Mouse (Mus musculus): ENCODE data around the gene Ceacam16. TPM values are rescaled to one million over a fixed set of nuclear protein-coding genes. Genes with fewer than 3 reads are reported as not detected.

The Ceacam16 gene
- polyA plus RNA-seq, 1 experiment: 1.3 TPM

GRCm38 (mm10) chr7:19864241-19864640 lies 3.1 kb upstream of the Ceacam16 start:
- 21% methylated on average over 2 of the region's 2 CpGs for WGBS
- Histone ChIP-seq H3K27ac (ENCODE audit: insufficient read depth, low read depth, low read length) (0 out of 2 replicates have a peak overlapping the region, but pooled peaks have one; percentile 30), H3K36me3 (ENCODE audit: control insufficient read depth, insufficient read depth, low read length) (no peaks in the 10 kb centered on the region)

DNA sequence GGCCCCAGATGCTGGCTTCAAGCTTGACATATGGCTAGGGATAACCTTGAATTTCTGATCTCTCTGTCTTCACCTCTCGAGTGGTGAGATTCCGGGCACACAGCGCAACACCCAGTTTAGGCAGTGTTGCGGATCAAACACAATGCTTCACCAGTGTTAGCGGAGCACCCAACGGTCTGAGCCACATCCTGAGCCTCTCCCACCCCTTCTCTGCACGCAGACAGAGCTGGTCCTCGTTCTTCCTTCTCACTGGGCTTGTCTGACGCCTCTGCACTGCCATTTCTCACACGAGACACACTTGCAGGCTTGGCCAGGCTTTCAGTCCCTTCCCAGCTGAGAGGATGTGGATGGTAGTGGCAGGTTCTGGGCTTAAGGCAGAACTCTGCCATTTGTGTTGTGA lies 1.4 kb downstream of the Ceacam16 start:
- TF ChIP-seq POLR2A (IDR thresholded peaks at IDR 0.05; ENCODE audit: low read depth, low read length): no peak
- no peak for TF ChIP-seq CTCF (IDR thresholded peaks at IDR 0.05; ENCODE audit: extremely low read depth, insufficient read length, insufficient replicate concordance, low read depth, low read length)
- H3K36me3 ChIP-seq (ENCODE audit: control insufficient read depth, insufficient read depth, low read length): no peaks in the 10 kb centered on the region
- 78% methylated on average over 10 of the region's 10 CpGs for WGBS
- H3K27ac ChIP-seq (ENCODE audit: insufficient read depth, low read depth, low read length): no peak overlapping the region
- H3K27me3 ChIP-seq (ENCODE audit: control insufficient read depth, insufficient read depth, low read length): no peaks in the 10 kb centered on the region
- H3K4me3 ChIP-seq (ENCODE audit: low read depth, low read length): no peak overlapping the region
- H3K4me1 ChIP-seq (ENCODE audit: control insufficient read depth, insufficient read depth, insufficient read length, low read length): peaks cover 8% of the 10 kb centered on the region; the same call in 1 of the 2 replicates

More at GRCm38 (mm10) chr7:19864241-19864640, 3.1 kb upstream of the Ceacam16 start:
- peaks cover 35% of the 10 kb centered on the region for H3K4me1 ChIP-seq (ENCODE audit: control insufficient read depth, insufficient read depth, insufficient read length, low read length)
- TF ChIP-seq POLR2A (IDR thresholded peaks at IDR 0.05; ENCODE audit: low read depth, low read length): no peak
- TF ChIP-seq CTCF (IDR thresholded peaks at IDR 0.05; ENCODE audit: extremely low read depth, insufficient read length, insufficient replicate concordance, low read depth, low read length): no peak
- H3K27me3 ChIP-seq (ENCODE audit: control insufficient read depth, insufficient read depth, low read length): no peaks in the 10 kb centered on the region
- H3K4me3 ChIP-seq (ENCODE audit: low read depth, low read length): no peak overlapping the region

DNA sequence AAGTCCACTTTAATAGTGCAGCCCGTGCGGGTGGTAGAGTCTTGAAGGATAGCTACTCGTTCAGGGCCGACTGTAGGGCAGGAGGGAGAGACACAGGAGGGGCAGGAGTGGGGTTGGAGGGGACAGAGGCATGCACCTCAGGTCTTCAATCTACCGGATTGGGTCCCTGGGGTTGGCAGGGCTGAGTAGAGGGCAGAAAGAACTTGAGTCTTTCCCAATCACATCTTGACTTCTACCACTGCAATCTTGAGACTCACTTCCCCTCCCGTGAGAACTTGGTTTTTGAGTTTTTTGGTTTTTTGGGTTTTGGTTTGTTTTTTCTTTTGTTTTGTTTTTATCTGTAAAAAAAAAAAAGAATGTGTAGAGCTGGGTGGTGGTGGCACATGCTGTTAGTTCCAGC lies 4.8 kb downstream of the Ceacam16 start:
- Histone ChIP-seq H3K36me3 (ENCODE audit: control insufficient read depth, insufficient read depth, low read length) (no peaks in the 10 kb centered on the region), H3K4me3 (ENCODE audit: low read depth, low read length) (no peak overlapping the region), H3K4me1 (ENCODE audit: control insufficient read depth, insufficient read depth, insufficient read length, low read length) (peaks cover 4% of the 10 kb centered on the region), H3K27me3 (ENCODE audit: control insufficient read depth, insufficient read depth, low read length) (no peaks in the 10 kb centered on the region), H3K27ac (ENCODE audit: insufficient read depth, low read depth, low read length) (no peak overlapping the region)
- WGBS: 85% methylated on average over 6 of the region's 6 CpGs
- no peak for TF ChIP-seq POLR2A (IDR thresholded peaks at IDR 0.05; ENCODE audit: low read depth, low read length)
- TF ChIP-seq CTCF (IDR thresholded peaks at IDR 0.05; ENCODE audit: extremely low read depth, insufficient read length, insufficient replicate concordance, low read depth, low read length): no peak

DNA sequence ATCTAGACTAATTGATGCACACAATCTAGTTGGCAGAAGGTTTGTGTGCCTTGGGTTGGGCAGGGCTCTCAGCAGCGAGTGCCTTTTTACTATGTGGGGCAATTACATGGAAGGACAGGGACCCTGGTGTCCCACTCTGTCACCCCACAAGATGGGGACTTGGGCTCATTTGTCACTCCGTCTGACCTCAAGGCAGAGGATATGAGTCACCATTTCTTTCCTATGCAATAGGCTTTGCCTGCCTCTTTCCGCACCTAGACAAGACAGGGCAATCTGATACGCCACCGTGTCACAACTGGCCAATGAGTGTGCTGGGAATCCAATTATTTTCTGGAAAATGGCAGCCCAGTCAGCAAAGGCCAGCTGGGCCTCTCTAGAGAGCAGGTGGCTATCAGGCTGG lies 5.4 kb downstream of the Ceacam16 start:
- H3K27me3 ChIP-seq (ENCODE audit: control insufficient read depth, insufficient read depth, low read length): no peaks in the 10 kb centered on the region
- H3K27ac ChIP-seq (ENCODE audit: insufficient read depth, low read depth, low read length): no peak overlapping the region
- TF ChIP-seq CTCF (IDR thresholded peaks at IDR 0.05; ENCODE audit: extremely low read depth, insufficient read length, insufficient replicate concordance, low read depth, low read length): no peak
- no peak for TF ChIP-seq POLR2A (IDR thresholded peaks at IDR 0.05; ENCODE audit: low read depth, low read length)
- H3K4me1 ChIP-seq (ENCODE audit: control insufficient read depth, insufficient read depth, insufficient read length, low read length): peaks cover 4% of the 10 kb centered on the region
- WGBS: 69% methylated on average over 5 of the region's 5 CpGs
- no peak overlapping the region for H3K4me3 ChIP-seq (ENCODE audit: low read depth, low read length)
- no peaks in the 10 kb centered on the region for H3K36me3 ChIP-seq (ENCODE audit: control insufficient read depth, insufficient read depth, low read length)

DNA sequence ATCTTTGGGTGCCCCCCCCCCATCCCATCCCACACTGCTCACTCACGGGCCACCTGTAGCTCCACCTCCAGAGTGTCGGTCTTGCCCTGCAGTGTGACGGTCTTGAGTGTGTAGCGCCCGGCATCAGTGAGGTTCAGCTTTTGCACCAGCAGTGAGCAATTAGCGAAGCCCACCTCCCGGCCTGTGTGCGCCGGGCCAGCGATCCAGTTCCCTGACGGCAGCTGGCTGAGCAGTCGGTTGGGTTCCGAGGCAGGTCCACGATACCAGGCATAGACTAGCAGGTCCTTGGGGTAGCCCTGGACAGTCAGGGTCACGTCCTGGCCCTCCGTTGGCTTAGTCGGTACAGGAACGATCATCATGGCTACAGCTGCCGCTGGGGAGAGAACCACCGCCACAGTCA lies 7.6 kb downstream of the Ceacam16 start:
- H3K4me3 ChIP-seq (ENCODE audit: low read depth, low read length): no peak overlapping the region
- WGBS: 86% methylated on average over 20 of the region's 20 CpGs
- TF ChIP-seq CTCF (IDR thresholded peaks at IDR 0.05; ENCODE audit: extremely low read depth, insufficient read length, insufficient replicate concordance, low read depth, low read length) (no peak), POLR2A (IDR thresholded peaks at IDR 0.05; ENCODE audit: low read depth, low read length) (no peak)
- no peak overlapping the region for H3K27ac ChIP-seq (ENCODE audit: insufficient read depth, low read depth, low read length)
- H3K4me1 ChIP-seq (ENCODE audit: control insufficient read depth, insufficient read depth, insufficient read length, low read length): peaks cover 4% of the 10 kb centered on the region
- no peaks in the 10 kb centered on the region for H3K36me3 ChIP-seq (ENCODE audit: control insufficient read depth, insufficient read depth, low read length)
- no peaks in the 10 kb centered on the region for H3K27me3 ChIP-seq (ENCODE audit: control insufficient read depth, insufficient read depth, low read length)

DNA sequence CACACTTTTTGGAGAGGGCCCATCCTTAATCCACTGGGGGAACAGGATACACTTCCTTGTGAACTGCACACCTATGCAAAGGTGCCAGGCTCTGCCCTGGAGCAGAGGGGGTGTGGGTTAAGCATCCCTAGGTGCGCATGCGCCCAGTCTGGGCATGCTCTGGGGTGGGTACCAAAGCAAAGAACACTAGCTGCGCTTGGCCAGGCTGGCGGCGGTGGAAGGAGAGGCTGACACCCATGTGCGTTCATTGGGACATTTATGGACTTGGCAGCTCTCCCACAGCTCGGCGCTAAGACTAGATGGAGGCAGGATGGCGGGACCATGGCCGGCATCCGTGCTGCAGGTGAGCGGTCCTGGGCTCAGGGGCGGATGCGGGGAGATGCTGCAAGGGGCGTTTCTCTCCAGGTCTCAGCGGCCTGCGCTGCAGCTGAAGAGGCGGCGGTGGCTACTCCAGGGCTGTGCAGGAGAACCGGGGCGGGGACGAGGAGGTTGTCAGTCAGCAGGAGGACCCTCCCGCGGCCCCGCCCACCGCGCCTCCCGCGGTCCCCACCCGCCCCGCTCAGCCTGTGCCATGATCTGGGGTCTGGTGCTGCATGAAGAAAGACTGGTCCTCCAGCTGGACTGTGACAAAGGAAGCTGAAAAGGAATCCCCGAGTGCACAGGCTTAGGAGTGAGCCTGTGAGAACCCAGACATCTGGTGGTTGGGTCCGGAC lies 9.1 kb downstream of the Ceacam16 start, which contains the start of gene Gm19345:
Gene Gm19345 (plus strand): TSS at position 146 of the 713 bp plus-strand sequence.
- Histone ChIP-seq H3K4me1 (ENCODE audit: control insufficient read depth, insufficient read depth, insufficient read length, low read length) (peaks cover 4% of the 10 kb centered on the region), H3K36me3 (ENCODE audit: control insufficient read depth, insufficient read depth, low read length) (no peaks in the 10 kb centered on the region), H3K4me3 (ENCODE audit: low read depth, low read length) (peak within 1 kb of the TSS; percentile 28), H3K27me3 (ENCODE audit: control insufficient read depth, insufficient read depth, low read length) (no peaks in the 10 kb centered on the region), H3K27ac (ENCODE audit: insufficient read depth, low read depth, low read length) (no peak within 1 kb of the TSS)
- TF ChIP-seq POLR2A (IDR thresholded peaks at IDR 0.05; ENCODE audit: low read depth, low read length) (no peak), CTCF (IDR thresholded peaks at IDR 0.05; ENCODE audit: extremely low read depth, insufficient read length, insufficient replicate concordance, low read depth, low read length) (no peak)
- 5% methylated on average over 32 of the region's 33 CpGs for WGBS

GRCm38 (mm10) chr7:19844521-19845171 lies 16.5 kb downstream of the Ceacam16 start:
- H3K27me3 ChIP-seq (ENCODE audit: control insufficient read depth, insufficient read depth, low read length): no peaks in the 10 kb centered on the region
- TF ChIP-seq CTCF (IDR thresholded peaks at IDR 0.05; ENCODE audit: extremely low read depth, insufficient read length, insufficient replicate concordance, low read depth, low read length) (no peak), POLR2A (IDR thresholded peaks at IDR 0.05; ENCODE audit: low read depth, low read length) (no peak)
- no peak overlapping the region for H3K4me3 ChIP-seq (ENCODE audit: low read depth, low read length)
- WGBS: 74% methylated on average over 15 of the region's 15 CpGs
- peaks cover 21% of the 10 kb centered on the region; the same call in 1 of the 2 replicates for H3K4me1 ChIP-seq (ENCODE audit: control insufficient read depth, insufficient read depth, insufficient read length, low read length)
- H3K36me3 ChIP-seq (ENCODE audit: control insufficient read depth, insufficient read depth, low read length): no peaks in the 10 kb centered on the region
- H3K27ac ChIP-seq (ENCODE audit: insufficient read depth, low read depth, low read length): no peak overlapping the region
